Mouse (Mus musculus): ENCODE results near the gene Trem3. TPM values are rescaled to one million over a fixed set of nuclear protein-coding genes. Genes with fewer than 3 reads are reported as not detected.

Trem3 gene
- total RNA-seq (2023): 0.89 TPM

GRCm38 (mm10) chr17:48247221-48247928 lies at the start of gene Trem3:
TSS of gene Trem3 (plus strand) at chr17:48247777.

GRCm38 (mm10) chr17:48232518-48232917 lies 15.1 kb upstream of the Trem3 start, which contains the start of gene Trem1:
TSS of gene Trem1 (plus strand) at chr17:48232768.

GRCm38 (mm10) chr17:48263741-48264362 lies 16.3 kb downstream of the Trem3 start, which contains the start of gene Treml4:
TSS of gene Treml4 (plus strand) at chr17:48264295.

GRCm38 (mm10) chr17:48299203-48299602 lies 51.6 kb downstream of the Trem3 start, which contains the start of gene Treml2:
TSS of gene Treml2 (plus strand) at chr17:48299498.

Other genes with a start within 250 kb of the Trem3 start
- gene 1700122O11Rik, start 209.5 kb upstream of the Trem3 start, total RNA-seq (2023): not detected
- not detected for gene 1700067P10Rik, start 158.5 kb upstream of the Trem3 start, total RNA-seq (2023)
- not detected for gene 9830107B12Rik, start 101.5 kb upstream of the Trem3 start, total RNA-seq (2023)
- gene A530064D06Rik, start 80.5 kb upstream of the Trem3 start, total RNA-seq (2023): 1.6 TPM
- 1.2 TPM for gene Trem1, start 15.0 kb upstream of the Trem3 start, total RNA-seq (2023)
- 2.9 TPM for gene Treml4, start 16.5 kb downstream of the Trem3 start, total RNA-seq (2023)
- gene Treml2, start 51.7 kb downstream of the Trem3 start, total RNA-seq (2023): 78.0 TPM
- 3.5 TPM for gene B430306N03Rik, start 68.4 kb downstream of the Trem3 start, total RNA-seq (2023)
- gene Trem2, start 98.6 kb downstream of the Trem3 start, total RNA-seq (2023): not detected
- not detected for gene Treml1, start 112.1 kb downstream of the Trem3 start, total RNA-seq (2023)
- gene Nfya, start 162.1 kb downstream of the Trem3 start, total RNA-seq (2023): 75.1 TPM
- gene Oard1, start 162.2 kb downstream of the Trem3 start, total RNA-seq (2023): 28.4 TPM
- gene Apobec2, start 185.2 kb downstream of the Trem3 start, total RNA-seq (2023): 2.9 TPM
- 1.3 TPM for gene Tspo2, start 203.7 kb downstream of the Trem3 start, total RNA-seq (2023)
- gene Unc5cl, start 207.1 kb downstream of the Trem3 start, total RNA-seq (2023): 17.2 TPM